Mouse (Mus musculus) urinary bladder, postnatal 4 days (tissue): Measurements from ENCODE around the gene Gcn1l1.

Experiments used
- DNase-seq, 2 experiments: peaks; one replicate each; pipeline ENCODE4 v3.0.0; 2021 to 2022; ENCODE audit warnings: low spot score in 2 of 2

Gcn1l1 gene

DNA sequence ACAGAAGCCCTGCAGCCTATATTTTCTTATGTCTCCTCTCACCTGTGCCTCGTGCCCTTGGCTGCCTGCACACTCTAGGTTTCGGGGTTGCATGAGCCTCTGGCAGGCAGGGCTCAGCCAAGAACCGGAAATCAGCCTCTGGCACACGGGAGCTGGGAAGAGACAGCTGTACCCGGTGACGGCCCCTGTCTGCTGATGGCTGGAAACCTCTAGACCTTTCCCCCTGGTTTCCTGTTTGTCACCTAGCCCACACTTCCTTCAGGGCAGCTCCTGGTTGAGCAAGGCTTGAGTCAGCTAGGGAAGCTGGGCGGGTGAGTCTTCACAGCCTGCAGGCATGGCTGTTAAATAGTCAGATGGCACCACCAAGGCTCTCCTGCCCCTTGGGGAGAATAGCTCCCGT is 30.2 kb upstream of the Gcn1l1 start:
- no peak for DNase-seq

DNA sequence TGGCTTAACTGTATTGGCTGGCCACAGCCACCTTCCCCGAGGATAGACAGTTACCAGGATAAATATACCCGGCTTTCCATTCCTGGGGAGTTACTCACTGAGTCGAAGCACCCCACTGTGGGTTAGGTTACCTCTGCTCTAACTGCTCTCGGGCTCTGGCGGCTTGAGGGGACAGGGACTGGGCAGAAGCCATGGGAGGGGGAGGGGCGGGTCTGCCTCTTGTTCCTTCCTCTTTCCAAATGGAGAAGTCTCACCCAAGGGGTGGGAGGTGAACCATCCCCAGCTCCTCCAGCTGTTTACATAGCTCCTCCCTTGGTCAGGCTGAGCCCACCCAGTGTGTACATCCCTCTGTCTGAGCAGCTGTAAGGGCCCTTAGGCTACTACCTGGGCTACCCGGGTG is 29.4 kb upstream of the Gcn1l1 start:
- DNase-seq = no peak

DNA sequence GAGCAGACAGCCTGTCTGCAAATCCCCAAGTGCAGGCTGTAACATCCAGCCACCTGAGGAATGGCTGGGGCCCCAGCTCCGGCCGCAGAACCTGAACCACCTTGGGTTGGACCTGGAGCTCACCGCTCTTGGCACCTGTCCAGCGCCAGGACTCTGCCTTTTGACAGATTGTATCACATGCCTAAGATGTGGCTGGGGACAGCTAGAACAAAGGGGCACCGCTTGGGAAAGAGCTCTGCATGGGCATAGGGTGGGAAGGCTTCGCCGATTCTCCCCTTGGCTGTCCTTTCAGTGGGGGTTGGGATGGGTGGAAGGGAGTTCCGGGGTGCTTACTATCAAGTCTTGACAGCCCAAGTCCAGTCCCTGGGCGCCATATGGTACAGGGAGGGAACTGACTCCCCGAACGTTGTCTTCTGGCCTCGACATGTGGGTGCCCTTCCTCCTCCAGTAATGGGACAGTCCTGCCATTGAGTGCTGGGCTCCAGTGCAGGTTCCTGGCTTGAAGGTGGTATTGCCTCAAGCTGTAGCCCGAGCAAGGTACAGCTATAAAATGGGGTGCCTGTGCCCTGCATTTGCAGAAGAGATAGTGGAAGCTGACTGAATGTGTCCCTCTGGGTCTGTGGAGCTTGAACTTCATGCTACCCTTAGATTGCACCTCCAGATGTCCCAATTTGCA is 26.9 kb upstream of the Gcn1l1 start:
- no peak for DNase-seq

DNA sequence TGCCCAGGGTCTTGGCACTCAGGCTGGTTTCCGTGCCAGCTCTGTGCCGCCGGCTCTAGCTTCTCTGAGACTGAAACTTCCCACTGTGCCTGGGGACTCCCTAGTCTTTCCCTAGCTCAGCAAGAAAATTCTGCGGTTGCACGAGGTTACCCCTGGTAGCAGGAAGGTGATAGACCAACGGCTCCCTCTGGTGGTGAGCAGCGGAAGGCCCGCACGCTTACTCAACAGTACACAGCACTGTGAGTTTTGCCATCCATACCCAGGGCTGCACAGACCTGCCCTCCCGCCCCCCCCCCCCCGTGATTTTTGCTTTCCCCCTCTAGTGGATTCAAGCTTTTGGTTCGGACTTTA is 26.4 kb upstream of the Gcn1l1 start:
- DNase-seq = peak; percentile 78 to 95

DNA sequence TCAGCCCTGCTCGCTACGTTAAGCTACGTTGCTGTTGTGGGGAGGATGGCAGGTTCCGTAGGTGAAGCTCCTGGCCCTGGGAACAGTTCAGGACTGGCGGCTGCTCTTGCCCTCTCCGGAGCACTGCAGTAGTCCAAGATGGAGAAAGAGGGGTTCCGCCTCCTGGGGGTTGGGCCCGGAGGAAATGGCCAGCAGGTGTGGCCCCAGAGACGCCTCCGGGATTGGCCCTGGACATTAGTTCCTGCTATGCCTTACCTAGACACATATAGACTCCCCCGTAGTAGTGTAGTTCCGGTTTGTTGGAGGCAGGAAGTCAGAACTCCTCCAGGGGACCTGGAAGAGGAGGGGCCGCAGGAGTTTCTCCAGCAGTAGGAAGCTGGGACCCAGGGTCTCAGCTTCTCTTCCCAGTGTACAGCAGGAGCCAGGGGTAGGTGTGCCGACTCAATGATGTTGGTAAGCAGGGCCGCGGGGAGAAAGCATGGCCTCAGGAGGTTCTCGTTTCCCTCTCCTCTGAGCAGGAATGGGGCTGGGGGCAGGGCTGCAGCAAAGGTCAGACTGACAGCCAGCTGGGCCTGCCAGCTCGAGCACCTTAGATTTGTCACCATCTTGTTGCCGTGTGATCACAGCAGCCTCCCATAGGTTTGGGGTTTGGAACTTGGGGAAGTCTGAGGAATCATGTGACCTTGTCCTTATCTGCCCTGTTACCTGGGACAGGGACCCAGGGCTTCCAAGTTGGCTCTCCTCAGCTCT is 22.2 kb upstream of the Gcn1l1 start:
- DNase-seq = no peak

DNA sequence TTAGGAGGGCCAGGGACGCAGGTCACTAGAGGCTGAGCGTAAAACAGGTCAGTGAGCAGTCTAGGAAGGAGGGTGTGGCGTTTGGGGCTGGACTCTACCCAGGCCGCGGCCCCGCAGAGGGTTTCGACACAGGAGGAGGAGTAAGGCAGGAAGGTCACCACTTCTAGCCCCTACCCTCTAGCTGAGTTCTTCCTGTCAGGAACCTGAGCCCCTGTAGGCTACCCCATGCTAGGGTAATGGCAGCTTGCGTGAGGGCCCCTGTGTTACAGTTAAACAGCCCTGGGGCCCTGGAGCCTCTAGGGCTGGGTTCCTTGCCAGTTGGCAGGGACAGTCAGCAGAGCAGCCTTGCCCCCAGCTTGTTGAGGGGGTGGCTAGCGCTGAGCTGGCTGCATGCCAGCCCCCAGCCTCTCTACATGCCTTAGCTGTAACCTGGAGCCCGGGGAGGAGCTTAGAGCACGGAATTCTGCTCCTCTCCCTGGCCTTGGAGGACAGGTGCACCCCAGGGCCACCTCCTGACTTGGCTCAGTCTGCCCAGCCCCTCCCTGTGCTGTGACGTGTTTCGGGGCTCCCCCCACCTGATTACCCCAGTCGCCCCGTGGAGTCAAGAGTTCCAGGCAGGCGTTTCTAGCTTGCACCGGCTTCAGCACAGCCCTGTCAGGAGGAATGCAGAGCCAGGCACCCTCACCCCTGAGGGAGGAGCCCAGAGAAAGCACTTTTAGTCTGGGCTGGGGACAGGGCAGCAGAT is 21.4 kb upstream of the Gcn1l1 start:
- DNase-seq = peak; percentile 74 to 75

DNA sequence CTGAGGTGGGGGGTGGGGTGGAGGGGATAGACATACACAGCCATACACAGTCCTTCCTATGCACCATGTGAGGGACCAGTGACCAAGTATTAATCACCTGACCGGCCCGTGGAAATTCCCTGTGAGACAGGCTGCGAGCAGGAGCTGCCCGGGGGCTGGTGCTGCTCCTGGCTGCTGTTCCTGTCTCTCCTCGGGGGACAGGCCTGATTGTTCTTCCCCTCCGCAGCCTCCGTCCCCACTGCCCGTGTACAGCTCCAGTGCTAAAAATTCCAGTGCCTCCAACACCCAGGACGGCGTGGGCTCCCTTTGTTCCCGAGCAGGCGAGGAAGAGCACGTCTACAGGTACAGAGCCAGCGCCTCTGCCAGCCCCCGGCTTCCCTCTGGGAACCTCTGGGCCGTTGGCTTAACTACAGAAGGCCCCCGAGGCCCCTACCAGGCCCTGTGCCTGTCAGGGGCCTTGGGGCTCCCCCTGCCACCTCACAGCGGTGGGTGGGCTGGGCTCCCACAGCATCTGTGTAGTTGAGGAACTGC is 20.3 kb upstream of the Gcn1l1 start:
- no peak for DNase-seq

DNA sequence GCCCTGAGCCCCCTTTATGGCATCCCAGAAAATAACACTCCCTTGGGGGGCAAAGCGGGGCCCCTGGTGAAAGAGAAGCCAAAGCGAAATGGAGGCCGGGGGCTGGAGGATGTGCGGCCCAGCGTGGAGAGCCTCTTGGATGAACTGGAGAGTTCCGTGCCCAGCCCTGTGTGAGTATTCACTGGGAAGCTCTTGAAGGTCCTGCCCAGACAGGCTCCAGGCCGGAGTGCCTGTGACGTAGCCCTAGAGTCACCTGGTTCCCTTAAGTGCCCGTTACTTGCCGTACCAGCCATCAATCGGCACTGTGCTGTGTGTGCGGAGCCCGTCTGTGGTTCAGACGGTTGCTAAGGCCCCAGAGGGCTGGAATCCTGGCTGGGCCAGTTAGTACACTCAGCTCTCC is 19.4 kb upstream of the Gcn1l1 start:
- no peak for DNase-seq

DNA sequence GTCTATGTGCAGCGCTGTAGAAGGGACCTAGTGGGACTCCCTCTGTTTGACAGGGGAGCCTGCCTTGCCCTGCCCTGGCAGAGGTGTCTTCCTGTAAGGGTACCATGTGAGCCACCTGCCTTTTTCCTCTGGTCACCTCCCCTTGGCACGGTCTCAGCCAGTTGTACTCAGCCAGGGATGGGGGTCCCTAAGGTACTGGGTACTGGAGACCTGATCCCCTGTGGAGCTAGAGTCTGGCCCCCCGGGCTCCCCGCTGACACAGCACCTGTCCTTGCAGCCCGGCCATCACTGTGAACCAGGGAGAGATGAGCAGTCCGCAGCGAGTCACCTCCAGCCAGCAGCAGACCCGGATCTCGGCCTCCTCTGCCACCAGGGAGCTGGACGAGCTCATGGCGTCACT is 18.5 kb upstream of the Gcn1l1 start:
- DNase-seq = no peak

DNA sequence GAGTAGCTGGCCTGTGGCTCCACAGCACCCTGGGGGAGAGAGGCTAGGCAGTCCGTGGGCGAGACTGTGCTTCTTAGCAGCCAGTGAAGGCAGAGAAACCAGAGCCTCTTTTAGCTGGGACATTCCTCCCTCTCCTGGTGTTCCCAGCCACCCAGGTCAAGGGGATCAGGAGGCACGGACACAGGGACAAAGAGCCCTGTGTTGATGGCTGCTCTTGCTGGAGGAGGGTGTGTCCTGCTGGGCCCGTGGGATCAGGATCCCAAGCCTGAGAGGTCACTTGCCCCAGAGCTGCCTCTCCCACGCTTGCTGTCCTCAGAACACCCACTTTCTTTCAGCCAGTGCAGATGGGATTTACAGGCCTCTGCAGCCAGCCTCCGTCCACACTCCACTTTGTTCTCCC is 18.0 kb upstream of the Gcn1l1 start:
- no peak for DNase-seq

DNA sequence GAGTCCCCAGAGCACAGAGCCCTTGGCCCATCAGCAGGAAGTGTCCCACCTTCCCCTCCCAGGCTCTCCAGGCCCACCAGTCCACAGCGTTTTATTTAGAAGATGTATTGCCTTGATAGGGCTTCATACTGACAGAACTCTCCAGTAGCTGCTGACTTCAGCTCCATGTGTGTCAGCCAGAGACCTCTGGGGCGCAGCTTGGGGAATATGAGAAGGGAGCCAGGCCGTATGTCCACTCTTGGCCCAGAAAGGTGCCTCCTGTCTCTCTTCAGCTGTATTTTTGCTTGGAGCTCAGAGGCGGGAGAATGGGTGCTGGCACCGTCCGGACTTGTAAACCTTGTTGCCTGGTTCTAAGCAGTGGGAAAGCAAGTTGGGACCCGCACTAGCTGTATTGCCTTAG is 17.6 kb upstream of the Gcn1l1 start:
- no peak for DNase-seq

DNA sequence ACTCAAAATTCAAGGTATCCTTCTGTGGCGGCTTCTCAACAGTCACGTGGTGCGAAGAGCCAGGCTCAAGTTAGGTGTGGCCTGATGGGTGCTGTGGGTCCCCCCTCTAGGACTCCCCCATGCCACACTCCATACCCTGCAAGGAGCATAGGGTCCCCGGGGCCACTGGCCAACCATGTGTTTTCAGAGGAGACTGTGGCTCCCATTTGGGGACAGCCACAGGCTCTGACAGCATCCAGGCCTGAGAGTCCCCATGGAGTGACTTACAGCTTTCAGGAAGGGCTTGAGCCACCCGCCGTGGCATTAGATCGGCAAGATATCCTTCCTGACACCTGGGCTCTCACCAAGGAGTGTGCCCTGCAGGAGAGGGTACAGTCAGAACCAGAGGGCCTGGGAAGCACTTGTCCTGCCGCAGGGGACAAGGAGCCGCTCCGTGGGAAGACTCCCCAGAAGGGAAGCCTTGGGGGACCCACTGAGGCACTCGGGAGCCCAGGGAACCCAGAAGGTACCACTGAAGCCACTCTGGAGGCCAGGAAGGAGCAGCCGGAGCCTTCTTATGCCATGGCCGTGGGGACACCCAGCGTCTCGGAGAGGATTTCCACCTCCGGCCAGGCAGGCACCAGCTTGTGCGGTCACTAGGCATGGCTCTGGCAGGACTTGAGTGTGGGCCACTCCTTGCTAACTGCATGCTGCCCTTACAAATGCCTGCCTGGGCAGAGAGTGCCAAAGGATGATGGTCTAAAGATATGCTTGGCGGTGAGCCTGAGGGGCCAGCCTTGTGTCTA is 16.4 kb upstream of the Gcn1l1 start:
- DNase-seq = no peak

DNA sequence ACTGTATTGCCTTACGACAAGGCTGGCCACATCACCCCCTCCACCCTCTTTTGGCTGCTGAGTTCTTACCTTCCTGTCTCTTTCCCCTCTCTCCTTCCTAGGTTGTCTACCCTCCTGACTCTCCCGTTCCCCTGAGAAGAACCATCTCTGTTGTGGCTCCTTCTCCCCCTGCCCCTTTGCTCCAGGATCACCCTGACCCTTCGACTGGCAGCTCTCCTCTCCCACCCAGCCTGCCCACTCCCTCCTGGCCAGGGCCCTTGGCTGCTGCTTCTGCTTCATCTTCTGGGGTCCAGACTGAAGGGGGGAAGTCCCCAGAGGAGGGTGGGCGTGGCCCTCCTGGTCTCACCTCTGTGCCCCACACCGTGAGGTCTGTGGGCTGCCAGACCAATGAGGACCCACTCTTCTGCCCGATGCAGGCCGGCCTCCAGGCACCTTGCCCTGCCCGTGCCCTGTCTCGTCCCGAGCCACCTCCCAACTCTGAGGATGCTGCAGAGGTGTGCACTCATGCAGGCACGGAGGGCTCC is 14.5 kb upstream of the Gcn1l1 start:
- DNase-seq = no peak

DNA sequence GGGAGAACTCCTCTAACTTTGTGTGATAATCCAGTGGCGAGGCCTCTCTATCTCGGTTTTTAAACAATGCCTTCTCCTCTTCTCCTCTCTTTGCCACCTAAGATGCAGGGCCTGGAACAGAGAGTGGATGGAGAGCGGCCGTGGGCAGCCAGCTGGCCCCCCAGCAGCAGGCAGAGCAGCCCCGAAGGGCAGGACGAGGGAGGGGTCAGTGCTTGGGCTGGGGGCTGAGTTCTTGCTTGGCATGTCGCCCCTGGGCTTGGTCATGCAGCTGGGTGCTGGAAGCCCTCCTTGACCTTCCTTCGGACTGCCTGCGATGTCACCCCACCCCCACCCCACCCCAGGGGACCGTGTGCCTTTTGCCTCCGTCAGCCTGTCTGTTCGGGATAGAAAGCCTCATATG is 13.7 kb upstream of the Gcn1l1 start:
- no peak for DNase-seq

DNA sequence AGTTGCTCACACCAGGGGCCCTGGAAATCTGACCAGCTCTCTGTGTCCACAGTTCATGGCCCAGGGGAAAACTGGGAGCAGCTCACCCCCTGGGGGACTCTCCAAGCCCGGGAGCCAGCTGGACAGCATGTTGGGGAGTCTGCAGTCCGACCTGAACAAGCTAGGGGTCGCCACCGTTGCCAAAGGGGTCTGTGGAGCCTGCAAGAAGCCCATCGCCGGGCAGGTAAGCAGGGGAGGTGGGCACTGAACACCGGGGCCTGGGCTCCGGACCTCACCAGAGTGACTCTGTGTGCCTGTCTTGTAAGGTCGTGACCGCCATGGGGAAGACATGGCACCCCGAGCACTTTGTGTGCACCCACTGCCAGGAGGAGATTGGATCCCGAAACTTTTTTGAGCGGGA is 13.3 kb upstream of the Gcn1l1 start:
- no peak for DNase-seq

DNA sequence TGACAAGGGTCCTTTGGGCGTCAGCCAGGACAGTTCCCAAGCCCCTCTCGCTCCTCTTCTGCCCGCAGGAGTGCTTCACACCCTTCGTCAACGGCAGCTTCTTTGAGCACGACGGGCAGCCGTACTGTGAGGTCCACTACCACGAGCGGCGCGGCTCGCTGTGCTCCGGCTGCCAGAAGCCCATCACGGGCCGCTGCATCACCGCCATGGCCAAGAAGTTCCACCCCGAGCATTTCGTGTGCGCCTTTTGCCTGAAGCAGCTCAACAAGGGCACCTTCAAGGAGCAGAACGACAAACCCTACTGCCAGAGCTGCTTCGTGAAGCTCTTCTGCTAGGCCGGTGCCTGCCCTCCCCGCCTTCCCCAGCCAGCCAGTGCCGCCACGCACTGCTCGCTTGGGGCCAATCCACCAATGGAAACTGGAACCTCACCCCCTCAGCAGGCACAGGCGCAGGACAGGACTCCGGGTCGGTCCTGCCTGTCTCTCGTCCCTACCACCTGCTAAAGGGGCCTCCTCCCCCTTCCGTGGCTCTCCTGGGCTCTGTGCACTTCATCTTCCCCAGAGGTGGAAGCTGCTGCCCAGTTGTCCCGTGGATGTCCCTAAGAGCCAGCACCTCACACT is 11.1 kb upstream of the Gcn1l1 start:
- DNase-seq = no peak

DNA sequence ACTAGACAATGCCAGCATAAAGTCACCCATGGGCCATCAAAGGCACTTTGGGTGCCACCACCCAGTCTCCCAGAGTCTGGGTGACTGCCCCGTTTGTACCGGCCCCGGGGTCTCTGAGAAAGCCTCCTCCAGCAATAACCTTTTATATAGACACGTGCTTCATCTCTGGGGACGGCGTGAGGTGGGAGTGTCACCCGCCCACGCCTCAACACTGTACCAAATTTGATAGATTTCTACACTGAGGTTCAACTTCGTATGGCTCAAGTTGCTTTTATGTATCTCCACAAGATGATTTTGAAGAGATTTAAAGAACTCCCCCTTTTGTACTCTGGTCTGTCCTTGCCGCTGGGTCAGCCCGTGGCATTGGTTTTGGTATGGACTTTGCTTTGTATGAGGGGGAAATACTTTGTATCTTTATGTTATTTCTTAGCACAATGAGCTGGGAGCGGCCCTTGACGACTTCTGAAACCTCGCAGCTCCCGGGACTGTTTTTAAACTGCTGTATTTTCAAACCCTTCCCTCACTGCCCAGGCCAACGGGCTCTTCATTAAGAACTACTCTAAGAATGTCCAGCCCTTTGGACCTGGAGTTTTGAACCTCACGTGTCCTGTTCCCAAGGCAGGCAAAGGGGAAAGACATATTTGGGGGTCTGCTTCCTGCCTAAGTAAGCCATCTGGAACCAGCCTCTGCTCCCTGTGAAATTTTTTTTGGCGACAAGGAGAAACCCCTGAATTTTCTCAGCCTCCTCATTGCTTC is 10.3 kb upstream of the Gcn1l1 start:
- no peak for DNase-seq

DNA sequence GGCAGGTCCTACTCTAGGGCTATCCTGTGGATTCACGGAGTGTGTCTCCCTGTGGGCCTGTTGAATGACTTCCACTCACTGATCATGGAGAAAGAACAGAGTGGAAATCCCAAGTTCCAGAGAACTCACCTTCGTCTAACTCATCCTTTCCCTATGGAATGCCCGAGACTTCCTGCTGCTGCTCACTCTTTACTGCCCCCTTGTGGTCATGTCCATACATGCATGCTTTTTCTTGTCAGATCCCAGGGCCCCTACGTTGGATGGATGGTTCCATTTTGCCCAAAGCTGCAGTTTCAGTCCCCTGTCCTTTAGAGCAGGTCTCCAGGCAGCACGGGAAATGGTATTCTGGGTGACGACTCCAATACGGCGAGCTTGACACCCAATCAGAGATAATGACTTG is 8.8 kb upstream of the Gcn1l1 start:
- DNase-seq = peak; percentile 52 to 77

DNA sequence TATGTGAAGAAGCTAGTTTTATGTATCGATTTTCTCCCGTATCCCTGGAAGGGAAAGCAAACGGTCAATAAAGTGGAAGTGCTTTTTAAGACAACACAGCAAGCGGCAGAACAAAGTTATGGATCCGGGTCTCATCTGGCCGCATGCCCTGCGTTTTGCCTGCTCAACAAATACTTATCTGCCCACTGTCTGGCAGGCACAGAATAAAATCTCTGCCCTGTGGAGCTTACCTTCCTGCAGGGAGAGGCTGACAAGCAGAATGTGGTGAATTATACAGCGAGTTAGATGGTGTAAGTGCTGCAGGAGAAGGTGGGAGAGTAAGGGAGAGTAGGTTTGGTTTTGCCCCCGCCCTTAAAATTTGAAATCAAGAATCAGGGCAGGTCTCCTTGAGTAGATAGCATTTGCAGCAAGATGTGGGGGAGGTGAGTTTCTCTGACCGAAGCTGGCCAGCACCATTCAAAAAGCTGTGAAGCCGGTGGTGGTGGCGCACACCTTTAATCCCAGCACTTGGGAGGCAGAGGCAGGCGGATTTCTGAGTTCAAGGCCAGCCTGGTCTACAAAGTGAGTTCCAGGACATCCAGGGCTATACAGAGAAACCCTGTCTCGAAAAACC is 6.8 kb upstream of the Gcn1l1 start:
- DNase-seq = no peak
